Mouse (Mus musculus) stomach, postnatal 0 days (tissue): Measurements from ENCODE around the gene Aagab. TPM values are rescaled to one million over a fixed set of nuclear protein-coding genes. Genes with fewer than 3 reads are reported as not detected.
A peak's percentile ranks its signal among the peaks of the same experiment; 100 is the strongest.

ENCODE experiments used
- ATAC-seq: fragments of 200-750 bp; cut with Nextera tagmentation; 2 replicates; pipeline ENCODE4 v1.8.0; 2017; ENCODE audit not compliant: low FRiP score, low TSS enrichment
- DNase-seq: peaks from one replicate; pipeline ENCODE4 v3.0.0-alpha.2; 2016; ENCODE audit warnings: low spot score
- H3K27ac ChIP-seq: fragments of 300-500 bp; sonication (generic); replicated peaks from 2 replicates; pipeline ENCODE4 v1.5.1; 2014; ENCODE audit warnings: mild to moderate bottlenecking, control low read depth
- H3K27me3 ChIP-seq: fragments of 300-500 bp; sonication (generic); 2 replicates; pipeline ENCODE4 v1.6.1; 2014; ENCODE audit warnings: low read length; ENCODE audit not compliant: control insufficient read depth, insufficient read depth
- H3K36me3 ChIP-seq: fragments of 300-500 bp; sonication (generic); 2 replicates; pipeline ENCODE4 v1.6.1; 2014; ENCODE audit warnings: low read length, mixed read lengths; ENCODE audit not compliant: control insufficient read depth, insufficient read depth
- H3K4me1 ChIP-seq: fragments of 300-500 bp; sonication (generic); replicated peaks from 2 replicates; pipeline ENCODE4 v1.6.1; 2014; ENCODE audit warnings: antibody characterized with exemption; ENCODE audit not compliant: control insufficient read depth, insufficient read depth
- H3K4me2 ChIP-seq: fragments of 300-500 bp; sonication (generic); replicated peaks from 2 replicates; pipeline ENCODE4 v1.6.1; 2014; ENCODE audit warnings: low read depth, mild to moderate bottlenecking, control low read depth, moderate library complexity
- H3K4me3 ChIP-seq: fragments of 300-500 bp; sonication (generic); 2 replicates; pipeline ENCODE4 v1.5.1; 2014; ENCODE audit warnings: low read depth, low read length, control low read depth
- H3K9ac ChIP-seq: fragments of 300-500 bp; sonication (generic); 2 replicates; pipeline ENCODE4 v1.6.1; 2014; ENCODE audit warnings: mild to moderate bottlenecking, low read length, control low read depth, mixed read lengths
- H3K9me3 ChIP-seq: fragments of 300-500 bp; sonication (generic); 2 replicates; pipeline ENCODE4 v1.6.1; 2016; ENCODE audit warnings: low read length; ENCODE audit not compliant: control insufficient read depth
- CTCF ChIP-seq: IDR thresholded peaks from 2 replicates; pipeline ENCODE4 v1.5.1; 2016; ENCODE audit warnings: antibody characterized with exemption, low read depth, mild to moderate bottlenecking, moderate library complexity
- EP300 ChIP-seq: optimal IDR thresholded peaks from 2 replicates; pipeline ENCODE3; 2016; ENCODE audit warnings: antibody characterized with exemption
- WGBS: fragments of 180-500 bp; shearing (Covaris S2); extraction: QIAGEN DNeasy Blood & Tissue Kit; methylation state at CpG from one replicate; pipeline ENCODE4 v1.1.7; 2014; 5-methylcytosine and 5-hydroxymethylcytosine counted together
- polyA plus RNA-seq: library from polyadenylated mRNA; unstranded; fragments of >200 nt; fragmentation: Nextera tagmentation; extraction: Ambion mirVana; gene quantifications from 2 replicates; pipeline ENCODE4 v1.2.1, GENCODE M21; 2015

The Aagab gene
- polyA plus RNA-seq, 1 experiment from 2014 or later, result 26.8 TPM

- 49% methylated on average over 5 of the region's 5 CpGs for WGBS
- Histone ChIP-seq H3K9ac (no peak overlapping the region), H3K27me3 (no peaks in the 10 kb centered on the region), H3K4me2 (no peak overlapping the region), H3K36me3 (peaks cover 13% of the 10 kb centered on the region), H3K27ac (no peak overlapping the region), H3K9me3 (no peaks in the 10 kb centered on the region), H3K4me1 (0 out of 2 replicates have a peak, but pooled peaks cover 4% of the 10 kb centered on the region), H3K4me3 (no peak overlapping the region)
- no peak for DNase-seq
- no peak for ATAC-seq
- no peak for TF ChIP-seq CTCF
- TF ChIP-seq EP300, result no peak
Observed at GRCm38 (mm10) chr9:63658970-63659371, 56.5 kb downstream of the Aagab start.

- Histone ChIP-seq H3K27ac (0 out of 2 replicates have a peak overlapping the region, but pooled peaks have one; percentile 31), H3K4me1 (0 out of 2 replicates have a peak, but pooled peaks cover 4% of the 10 kb centered on the region), H3K9me3 (no peaks in the 10 kb centered on the region), H3K4me2 (no peak overlapping the region), H3K9ac (no peak overlapping the region), H3K4me3 (no peak overlapping the region), H3K27me3 (no peaks in the 10 kb centered on the region), H3K36me3 (peaks cover 13% of the 10 kb centered on the region)
- TF ChIP-seq EP300 (no peak), CTCF (no peak)
- DNase-seq (peak; percentile 44), ATAC-seq (peak; percentile 84)
- 74% methylated on average over 4 of the region's 4 CpGs for WGBS
Observed at GRCm38 (mm10) chr9:63660061-63660460, 57.6 kb downstream of the Aagab start.

GRCm38 (mm10) chr9:63660691-63661090, 58.2 kb downstream of the Aagab start:
- no peak for TF ChIP-seq CTCF
- ATAC-seq, result no peak
- Histone ChIP-seq H3K27ac (no peak overlapping the region), H3K36me3 (peaks cover 13% of the 10 kb centered on the region), H3K9ac (no peak overlapping the region), H3K9me3 (no peaks in the 10 kb centered on the region), H3K4me2 (no peak overlapping the region), H3K4me3 (no peak overlapping the region), H3K4me1 (0 out of 2 replicates have a peak, but pooled peaks cover 4% of the 10 kb centered on the region), H3K27me3 (no peaks in the 10 kb centered on the region)
- DNase-seq, result no peak
- WGBS, result 87% methylated on average over 3 of the region's 3 CpGs

GRCm38 (mm10) chr9:63662759-63663158, 60.3 kb downstream of the Aagab start:
- ATAC-seq, result no peak

GRCm38 (mm10) chr9:63663222-63663621, 60.8 kb downstream of the Aagab start:
- no peak overlapping the region for H3K27ac ChIP-seq

More at GRCm38 (mm10) chr9:63662759-63663158, 60.3 kb downstream of the Aagab start:
- Histone ChIP-seq H3K27ac (no peak overlapping the region), H3K9ac (no peak overlapping the region), H3K4me1 (no peaks in the 10 kb centered on the region), H3K4me3 (no peak overlapping the region), H3K4me2 (no peak overlapping the region), H3K27me3 (no peaks in the 10 kb centered on the region), H3K9me3 (no peaks in the 10 kb centered on the region), H3K36me3 (peaks cover 13% of the 10 kb centered on the region)
- TF ChIP-seq EP300 (no peak), CTCF (no peak)
- DNase-seq, result no peak
- WGBS, result 64% methylated on average over 7 of the region's 7 CpGs

GRCm38 (mm10) chr9:63664300-63664745, 61.9 kb downstream of the Aagab start:
- no peak for ATAC-seq
- Histone ChIP-seq H3K9ac (no peak overlapping the region), H3K9me3 (no peaks in the 10 kb centered on the region), H3K4me1 (no peaks in the 10 kb centered on the region), H3K4me2 (no peak overlapping the region), H3K4me3 (no peak overlapping the region), H3K27ac (no peak overlapping the region), H3K27me3 (no peaks in the 10 kb centered on the region), H3K36me3 (peaks cover 13% of the 10 kb centered on the region)
- 75% methylated on average over 2 of the region's 2 CpGs for WGBS
- DNase-seq, result no peak
- TF ChIP-seq CTCF (no peak), EP300 (no peak)

More at GRCm38 (mm10) chr9:63663222-63663621, 60.8 kb downstream of the Aagab start:
- WGBS, result 66% methylated on average over 10 of the region's 10 CpGs
- ATAC-seq (no peak), DNase-seq (no peak)
- H3K4me1 ChIP-seq, result no peaks in the 10 kb centered on the region
- H3K4me2 ChIP-seq, result no peak overlapping the region
- no peak overlapping the region for H3K9ac ChIP-seq
- H3K36me3 ChIP-seq, result peaks cover 13% of the 10 kb centered on the region
- H3K4me3 ChIP-seq, result no peak overlapping the region
- TF ChIP-seq EP300 (no peak), CTCF (no peak)
- no peaks in the 10 kb centered on the region for H3K9me3 ChIP-seq
- no peaks in the 10 kb centered on the region for H3K27me3 ChIP-seq
